9 mouse cellular contexts compared by ENCODE assay signal in genomic region chr9:53975122-53975518, GRCm38 (mm10). TPM values are rescaled to one million over a fixed set of nuclear protein-coding genes. Genes with fewer than 3 reads are reported as not detected.
A peak's percentile ranks its signal among the peaks of the same experiment; 100 is the strongest.
DNase-seq lines count a peak whose midpoint lies in the region; ATAC-seq and TF ChIP-seq lines count a peak whose summit lies in the region.
"Had no signal": no experiment of that assay in that cellular context is flagged by ENCODE, and none has a peak within 500 bp of the region (broad histone marks: within the 10 kb centered on the region; RNA-seq: fewer than 3 reads in every experiment).

TSS of gene Elmod1 (minus strand) at chr9:53975301.

- H3K9ac ChIP-seq in embryonic facial prominence, embryonic 12.5 days: peak within 1 kb of the TSS; percentile 22; the same call in 1 of the 2 replicates
- peak within 1 kb of the TSS; percentile 93 for H3K9ac ChIP-seq in hindbrain, embryonic 13.5 days
- H3K9ac ChIP-seq in midbrain, embryonic 11.5 days (ENCODE audit: low read length): peak within 1 kb of the TSS; percentile 64
- H3K9ac ChIP-seq in stomach, embryonic 15.5 days: no peak within 1 kb of the TSS

- no peaks in the 10 kb centered on the region for H3K27me3 ChIP-seq in Patski
- H3K27me3 ChIP-seq in embryonic facial prominence, embryonic 12.5 days: peaks cover 28% of the 10 kb centered on the region
- no peaks in the 10 kb centered on the region for H3K27me3 ChIP-seq in hindbrain, embryonic 13.5 days
- peaks cover 7% of the 10 kb centered on the region for H3K27me3 ChIP-seq in midbrain, embryonic 11.5 days (ENCODE audit: control insufficient read depth, insufficient read depth, low read length)
- peaks cover 33% of the 10 kb centered on the region for H3K27me3 ChIP-seq in stomach, embryonic 15.5 days (replicated peaks)

- no peaks in the 10 kb centered on the region for H3K36me3 ChIP-seq in embryonic facial prominence, embryonic 12.5 days
- H3K36me3 ChIP-seq in hindbrain, embryonic 13.5 days: no peaks in the 10 kb centered on the region
- no peaks in the 10 kb centered on the region for H3K36me3 ChIP-seq in midbrain, embryonic 11.5 days (ENCODE audit: control insufficient read depth, insufficient read depth, low read length)
- H3K36me3 ChIP-seq in stomach, embryonic 15.5 days: no peaks in the 10 kb centered on the region

- no peak within 1 kb of the TSS for H3K27ac ChIP-seq in embryonic facial prominence, embryonic 12.5 days
- H3K27ac ChIP-seq in hindbrain, embryonic 13.5 days: peak within 1 kb of the TSS; percentile 93
- peak within 1 kb of the TSS; percentile 95 for H3K27ac ChIP-seq in left cerebral cortex, adult 2 months
- peak within 1 kb of the TSS; percentile 25; the same call in 1 of the 2 replicates for H3K27ac ChIP-seq in midbrain, embryonic 11.5 days (ENCODE audit: low read depth, low read length)
- H3K27ac ChIP-seq in stomach, embryonic 15.5 days: no peak within 1 kb of the TSS

- H3K4me2 ChIP-seq in embryonic facial prominence, embryonic 12.5 days (replicated peaks): peak within 1 kb of the TSS; percentile 88
- H3K4me2 ChIP-seq in hindbrain, embryonic 13.5 days: peak within 1 kb of the TSS; percentile 82
- peak within 1 kb of the TSS; percentile 97 for H3K4me2 ChIP-seq in midbrain, embryonic 11.5 days
- peak within 1 kb of the TSS; percentile 80 for H3K4me2 ChIP-seq in stomach, embryonic 15.5 days

- DNase-seq in Patski (ENCODE audit: low read depth, low spot score): no peak
- DNase-seq in adrenal gland, postnatal 10 days: peak; percentile 68
- DNase-seq in left cerebral cortex, adult 2 months (ENCODE audit: extremely low spot score in 1 of 2, low spot score in 2 of 2): peak; percentile 80 to 81
- DNase-seq in midbrain, embryonic 11.5 days (ENCODE audit: low spot score, missing footprints): peak; percentile 95
- no peak for DNase-seq in urinary bladder, adult 18-20 months (ENCODE audit: low spot score in 2 of 2)

- intact Hi-C loops in left cerebral cortex, adult 2 months (cut with DNase I): no loop called here

- in situ Hi-C loops in Patski (cut with MboI; ENCODE audit: low pct_unique_long_range_greater_than_20kb): no loop called here

- TF ChIP-seq CTCF in Patski (IDR thresholded peaks at IDR 0.05): peak; percentile 93
- peak; percentile 52 for TF ChIP-seq CTCF in left cerebral cortex, adult 2 months (IDR thresholded peaks at IDR 0.05)

- WGBS in embryonic facial prominence, embryonic 12.5 days: under 1% methylated on average over 36 of the region's 36 CpGs
- under 1% methylated on average over 36 of the region's 36 CpGs for WGBS in hindbrain, embryonic 13.5 days
- WGBS in midbrain, embryonic 11.5 days: under 1% methylated on average over 30 of the region's 36 CpGs
- WGBS in stomach, embryonic 15.5 days: under 1% methylated on average over 31 of the region's 36 CpGs

- ATAC-seq in Patski: peak; percentile 97
- 0 out of 2 replicates have a peak, but pooled peaks have one; percentile 75 for ATAC-seq in embryonic facial prominence, embryonic 12.5 days (ENCODE audit: insufficient number of reproducible peaks, insufficient read depth, low FRiP score, low TSS enrichment)
- ATAC-seq in hindbrain, embryonic 13.5 days (ENCODE audit: low FRiP score): peak; percentile 92
- peak; percentile 94 for ATAC-seq in midbrain, embryonic 11.5 days (ENCODE audit: low FRiP score)
- ATAC-seq in stomach, embryonic 15.5 days (ENCODE audit: insufficient read depth, low FRiP score, low read depth): peak; percentile 60

- CTCF ChIA-PET in Patski (lab: Charles Lee): interaction anchor here (1.3 kb wide), 1 partner anchor 10 kb away, joined by 3 read pairs; no protein-coding TSS in a partner anchor

- peak within 1 kb of the TSS; percentile 61 for H3K4me3 ChIP-seq in embryonic facial prominence, embryonic 12.5 days
- peak within 1 kb of the TSS; percentile 78 for H3K4me3 ChIP-seq in hindbrain, embryonic 13.5 days
- H3K4me3 ChIP-seq in left cerebral cortex, adult 2 months: peak within 1 kb of the TSS; percentile 89
- H3K4me3 ChIP-seq in midbrain, embryonic 11.5 days (ENCODE audit: low read depth, low read length): peak within 1 kb of the TSS; percentile 65
- peak within 1 kb of the TSS; percentile 42 for H3K4me3 ChIP-seq in stomach, embryonic 15.5 days (replicated peaks)
- H3K4me3 ChIP-seq: erythroblast, embryonic 14.5 days had no signal

- H3K4me1 ChIP-seq in embryonic facial prominence, embryonic 12.5 days: peaks cover 12% of the 10 kb centered on the region
- peaks cover 11% of the 10 kb centered on the region for H3K4me1 ChIP-seq in hindbrain, embryonic 13.5 days (replicated peaks)
- H3K4me1 ChIP-seq in midbrain, embryonic 11.5 days (ENCODE audit: control insufficient read depth, insufficient read depth, low read length): peaks cover 4% of the 10 kb centered on the region
- H3K4me1 ChIP-seq in stomach, embryonic 15.5 days: peaks cover 7% of the 10 kb centered on the region; the same call in 1 of the 2 replicates

- POLR2A ChIA-PET in Patski (lab: Charles Lee): no interaction called here

- H3K9me3 ChIP-seq in embryonic facial prominence, embryonic 12.5 days: no peaks in the 10 kb centered on the region
- H3K9me3 ChIP-seq in hindbrain, embryonic 13.5 days: no peaks in the 10 kb centered on the region
- no peaks in the 10 kb centered on the region for H3K9me3 ChIP-seq in midbrain, embryonic 11.5 days (ENCODE audit: control insufficient read depth, low read length)
- no peaks in the 10 kb centered on the region for H3K9me3 ChIP-seq in stomach, embryonic 15.5 days

RNA-seq across cellular contexts. Expression of gene Elmod1, which starts in this region (rescaled TPM):
- 11.4 TPM for polyA plus RNA-seq in Patski (2021)
- total RNA-seq in adrenal gland, postnatal 10 days (2021): 1 to 10 TPM; 3.2 to 3.4 TPM
- polyA plus RNA-seq in embryonic facial prominence, embryonic 12.5 days (2016; fragmentation: Nextera tagmentation; extraction: Ambion mirVana): 0.59 and 0.90 TPM in 2 replicates
- polyA plus RNA-seq in hindbrain, embryonic 13.5 days (2015; fragmentation: Nextera tagmentation; extraction: Ambion mirVana): 18.4 and 19.7 TPM in 2 replicates
- 100 to 1,000 TPM; 173 to 176 TPM for total RNA-seq in left cerebral cortex, adult 2 months (2021)
- polyA plus RNA-seq in midbrain, embryonic 11.5 days (2014; fragmentation: Nextera tagmentation; extraction: Ambion mirVana): 1.4 and 2.8 TPM in 2 replicates
- polyA plus RNA-seq in stomach, embryonic 15.5 days (2015; fragmentation: Nextera tagmentation; extraction: Ambion mirVana): 0.30 and 0.32 TPM in 2 replicates
- polyA plus RNA-seq: erythroblast, embryonic 14.5 days had no signal

Comparison
In these comparisons a context has a peak if more than half of its experiments do, and no peak if none do; other contexts are left out.
1. RNA of gene Elmod1 (total RNA-seq): 173 to 176 TPM in left cerebral cortex, adult 2 months; 3.2 to 3.4 TPM in adrenal gland, postnatal 10 days; every median in the first group is over 10 times any median in the second.
2. Peak in ATAC-seq, H3K4me3 ChIP-seq, H3K9ac ChIP-seq and H3K4me2 ChIP-seq in embryonic facial prominence, embryonic 12.5 days; RNA of the gene not detected or under 1 TPM.
3. Peak in ATAC-seq, H3K4me3 ChIP-seq and H3K4me2 ChIP-seq in stomach, embryonic 15.5 days; RNA of the gene not detected or under 1 TPM.
4. DNase-seq: peak in adrenal gland, postnatal 10 days (single experiment), left cerebral cortex, adult 2 months (2 of 2) and midbrain, embryonic 11.5 days (single experiment); none in Patski (single experiment) and urinary bladder, adult 18-20 months (0 of 2).
5. H3K27ac ChIP-seq: peak in hindbrain, embryonic 13.5 days (single experiment), left cerebral cortex, adult 2 months (single experiment) and midbrain, embryonic 11.5 days (single experiment); none in embryonic facial prominence, embryonic 12.5 days (single experiment) and stomach, embryonic 15.5 days (single experiment).
6. Peak in every context shown above with its lines, with median percentiles within 50 percentile points of each other: ATAC-seq, H3K4me2 ChIP-seq and H3K4me3 ChIP-seq.